8 mouse cellular contexts compared by ENCODE assay signal in the genomic region with DNA sequence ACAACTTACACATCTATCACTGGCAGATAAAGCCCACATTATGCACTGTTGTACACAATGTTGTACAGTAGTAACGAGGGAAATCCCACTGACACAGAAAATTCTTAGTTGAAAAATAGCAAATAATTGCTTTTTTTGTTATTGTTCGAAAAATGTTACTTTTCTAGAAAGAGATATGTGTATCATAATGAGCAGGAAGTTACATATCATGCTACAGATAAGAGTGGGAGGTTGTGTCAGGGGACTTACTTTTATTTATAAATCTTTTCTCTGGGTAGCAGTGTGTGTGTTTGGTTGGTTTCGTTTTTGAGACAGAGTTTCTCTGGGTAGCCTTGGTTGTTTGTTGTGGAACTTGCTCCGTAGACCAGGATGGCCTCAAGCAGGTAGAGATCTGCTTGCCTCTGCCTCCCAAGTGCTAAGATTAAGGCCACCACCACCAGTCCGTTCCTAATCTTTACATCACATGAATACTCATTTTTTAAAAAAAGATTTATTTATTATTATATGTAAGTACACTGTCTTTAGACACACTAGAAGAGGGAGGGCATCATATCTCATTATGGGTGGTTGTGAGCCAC. TPM values are rescaled to one million over a fixed set of nuclear protein-coding genes. Genes with fewer than 3 reads are reported as not detected.
DNase-seq lines count a peak whose midpoint lies in the region; ATAC-seq lines count a peak whose summit lies in the region.

No protein-coding gene starts in this region.

- peak overlapping the region; percentile 79 for H3K4me3 ChIP-seq in erythroblast, embryonic 14.5 days (replicated peaks)
- H3K4me3 ChIP-seq in forebrain, embryonic 11.5 days (ENCODE audit: low read depth, low read length), result peak overlapping the region; percentile 89
- H3K4me3 ChIP-seq in liver, embryonic 13.5 days (replicated peaks), result peak overlapping the region; percentile 83

- no peaks in the 10 kb centered on the region for H3K9me3 ChIP-seq in erythroblast, embryonic 14.5 days (ENCODE audit: control insufficient read depth, low read length)
- no peaks in the 10 kb centered on the region for H3K9me3 ChIP-seq in forebrain, embryonic 11.5 days (ENCODE audit: control insufficient read depth, low read length)
- no peaks in the 10 kb centered on the region for H3K9me3 ChIP-seq in liver, embryonic 13.5 days (replicated peaks)

- 91% methylated on average over 5 of the region's 5 CpGs for WGBS in forebrain, embryonic 11.5 days
- 36% methylated on average over 5 of the region's 5 CpGs for WGBS in liver, embryonic 13.5 days (ENCODE audit: insufficient replicate concordance)

- H3K9ac ChIP-seq in forebrain, embryonic 11.5 days (ENCODE audit: low read length), result peak overlapping the region; percentile 65
- peak overlapping the region; percentile 78 for H3K9ac ChIP-seq in liver, embryonic 13.5 days

- peaks cover 30% of the 10 kb centered on the region for H3K36me3 ChIP-seq in erythroblast, embryonic 14.5 days (ENCODE audit: control insufficient read depth)
- peaks cover 12% of the 10 kb centered on the region; the same call in 1 of the 2 replicates for H3K36me3 ChIP-seq in forebrain, embryonic 11.5 days (ENCODE audit: control insufficient read depth, insufficient read depth, low read length)
- peaks cover 28% of the 10 kb centered on the region for H3K36me3 ChIP-seq in liver, embryonic 13.5 days

- H3K4me2 ChIP-seq in forebrain, embryonic 11.5 days (ENCODE audit: low read depth, low read length, severe bottlenecking), result peak overlapping the region; percentile 73
- peak overlapping the region; percentile 97 for H3K4me2 ChIP-seq in liver, embryonic 13.5 days

- H3K4me1 ChIP-seq in erythroblast, embryonic 14.5 days (ENCODE audit: control insufficient read depth), result peaks cover 46% of the 10 kb centered on the region
- peaks cover 4% of the 10 kb centered on the region for H3K4me1 ChIP-seq in forebrain, embryonic 11.5 days (replicated peaks; ENCODE audit: control insufficient read depth, insufficient read depth, low read length)
- H3K4me1 ChIP-seq in liver, embryonic 13.5 days (replicated peaks), result peaks cover 36% of the 10 kb centered on the region

- no peak overlapping the region; the same call in 1 of the 2 replicates for H3K27ac ChIP-seq in forebrain, embryonic 11.5 days (ENCODE audit: low read depth, low read length)
- peak overlapping the region; percentile 85 for H3K27ac ChIP-seq in liver, embryonic 13.5 days

- no peak for ATAC-seq in erythroblast, adult 5-6 weeks (replicated peaks; ENCODE audit: low FRiP score, poor library complexity, severe bottlenecking)
- no peak for ATAC-seq in forebrain, embryonic 11.5 days (replicated peaks; ENCODE audit: low FRiP score)
- ATAC-seq in liver, embryonic 13.5 days (ENCODE audit: low read depth), result no peak

- H3K27me3 ChIP-seq in erythroblast, embryonic 14.5 days (ENCODE audit: control insufficient read depth), result no peaks in the 10 kb centered on the region
- H3K27me3 ChIP-seq in forebrain, embryonic 11.5 days (ENCODE audit: control insufficient read depth, insufficient read depth, low read length), result no peaks in the 10 kb centered on the region
- H3K27me3 ChIP-seq in liver, embryonic 13.5 days, result no peaks in the 10 kb centered on the region

- DNase-seq in A20 (ENCODE audit: low read depth, low spot score) (peak; percentile 59), adipocyte (ENCODE audit: low spot score) (no peak)
- DNase-seq in forebrain, embryonic 11.5 days (ENCODE audit: low spot score), result no peak
- no peak for DNase-seq in liver, embryonic 13.5 days
- no peak for DNase-seq in embryo, embryonic 10.5 days (ENCODE audit: low spot score)
- no peak for DNase-seq in adrenal gland, adult 2 months

RNA-seq across cellular contexts. Expression of gene Hyou1, which starts 1.0 kb away (rescaled TPM):
- polyA plus RNA-seq in erythroblast, embryonic 14.5 days (2012), result 0.69 and 0.80 TPM in 2 replicates
- total RNA-seq in erythroblast, adult 5-6 weeks (2015; ENCODE audit: low replicate concordance), result 12.1 and 14.0 TPM in 2 replicates
- total RNA-seq in erythroblast, adult 5-6 weeks (2017; ENCODE audit: low replicate concordance), result 16.7 and 18.1 TPM in 2 replicates
- polyA plus RNA-seq in forebrain, embryonic 11.5 days (2014; fragmentation: Nextera tagmentation; extraction: Ambion mirVana), result 32.5 and 35.2 TPM in 2 replicates
- polyA plus RNA-seq in liver, embryonic 13.5 days (2015; fragmentation: Nextera tagmentation; extraction: Ambion mirVana), result 15.8 and 19.0 TPM in 2 replicates
- total RNA-seq in adrenal gland, adult 2 months (2021), result 100 to 1,000 TPM; 177 to 230 TPM
- polyA plus RNA-seq in adrenal gland, adult 2 months (2012; rRNA removed), result 64.3 and 127 TPM in 2 replicates

RNA-seq across cellular contexts. Expression of gene Vps11, which starts 16.8 kb away (rescaled TPM):
- 1.4 and 1.5 TPM in 2 replicates for polyA plus RNA-seq in erythroblast, embryonic 14.5 days (2012)
- 7.7 and 8.2 TPM in 2 replicates for total RNA-seq in erythroblast, adult 5-6 weeks (2015; ENCODE audit: low replicate concordance)
- total RNA-seq in erythroblast, adult 5-6 weeks (2017; ENCODE audit: low replicate concordance), result 7.8 and 12.1 TPM in 2 replicates
- polyA plus RNA-seq in forebrain, embryonic 11.5 days (2014; fragmentation: Nextera tagmentation; extraction: Ambion mirVana), result 32.2 and 35.7 TPM in 2 replicates
- polyA plus RNA-seq in liver, embryonic 13.5 days (2015; fragmentation: Nextera tagmentation; extraction: Ambion mirVana), result 14.8 and 15.3 TPM in 2 replicates
- 10 to 100 TPM; 57.9 to 58.4 TPM for total RNA-seq in adrenal gland, adult 2 months (2021)
- 32.2 and 39.4 TPM in 2 replicates for polyA plus RNA-seq in adrenal gland, adult 2 months (2012; rRNA removed)

RNA-seq across cellular contexts. Expression of gene Slc37a4, which starts 18.4 kb away (rescaled TPM):
- polyA plus RNA-seq in erythroblast, embryonic 14.5 days (2012), result 0.23 and 0.31 TPM in 2 replicates
- total RNA-seq in erythroblast, adult 5-6 weeks (2015; ENCODE audit: low replicate concordance), result 4.0 and 25.9 TPM in 2 replicates
- 2.5 and 4.0 TPM in 2 replicates for total RNA-seq in erythroblast, adult 5-6 weeks (2017; ENCODE audit: low replicate concordance)
- 24.8 and 24.9 TPM in 2 replicates for polyA plus RNA-seq in forebrain, embryonic 11.5 days (2014; fragmentation: Nextera tagmentation; extraction: Ambion mirVana)
- 18.4 and 21.3 TPM in 2 replicates for polyA plus RNA-seq in liver, embryonic 13.5 days (2015; fragmentation: Nextera tagmentation; extraction: Ambion mirVana)
- 10 to 100 TPM; 14.4 to 15.6 TPM for total RNA-seq in adrenal gland, adult 2 months (2021)
- 27.9 and 33.5 TPM in 2 replicates for polyA plus RNA-seq in adrenal gland, adult 2 months (2012; rRNA removed)

RNA-seq across cellular contexts. Expression of gene Rps25, which starts 28.7 kb away (rescaled TPM):
- 16.3 and 35.8 TPM in 2 replicates for polyA plus RNA-seq in erythroblast, embryonic 14.5 days (2012)
- total RNA-seq in erythroblast, adult 5-6 weeks (2015; ENCODE audit: low replicate concordance), result 639 and 656 TPM in 2 replicates
- total RNA-seq in erythroblast, adult 5-6 weeks (2017; ENCODE audit: low replicate concordance), result 277 and 380 TPM in 2 replicates
- 1,614 and 1,699 TPM in 2 replicates for polyA plus RNA-seq in forebrain, embryonic 11.5 days (2014; fragmentation: Nextera tagmentation; extraction: Ambion mirVana)
- polyA plus RNA-seq in liver, embryonic 13.5 days (2015; fragmentation: Nextera tagmentation; extraction: Ambion mirVana), result 1,487 and 1,590 TPM in 2 replicates
- total RNA-seq in adrenal gland, adult 2 months (2021), result 1,000 to 10,000 TPM; 1,025 to 1,177 TPM
- 21.7 and 23.2 TPM in 2 replicates for polyA plus RNA-seq in adrenal gland, adult 2 months (2012; rRNA removed)

RNA-seq across cellular contexts. Expression of gene Trappc4, which starts 29.2 kb away (rescaled TPM):
- polyA plus RNA-seq in erythroblast, embryonic 14.5 days (2012), result 0.37 and 0.65 TPM in 2 replicates
- total RNA-seq in erythroblast, adult 5-6 weeks (2015; ENCODE audit: low replicate concordance), result 27.0 and 53.0 TPM in 2 replicates
- 2.5 and 12.2 TPM in 2 replicates for total RNA-seq in erythroblast, adult 5-6 weeks (2017; ENCODE audit: low replicate concordance)
- polyA plus RNA-seq in forebrain, embryonic 11.5 days (2014; fragmentation: Nextera tagmentation; extraction: Ambion mirVana), result 186 and 188 TPM in 2 replicates
- 68.3 and 69.4 TPM in 2 replicates for polyA plus RNA-seq in liver, embryonic 13.5 days (2015; fragmentation: Nextera tagmentation; extraction: Ambion mirVana)
- 10 to 100 TPM; 81.3 to 92.1 TPM for total RNA-seq in adrenal gland, adult 2 months (2021)
- 44.2 and 51.2 TPM in 2 replicates for polyA plus RNA-seq in adrenal gland, adult 2 months (2012; rRNA removed)

Comparison
In these comparisons a context has a peak if more than half of its experiments do, and no peak if none do; other contexts are left out.
1. RNA of gene Slc37a4, which starts 18.4 kb away (polyA plus RNA-seq): 27.9 to 33.5 TPM in adrenal gland, adult 2 months, 24.8 to 24.9 TPM in forebrain, embryonic 11.5 days and 18.4 to 21.3 TPM in liver, embryonic 13.5 days; 0.23 to 0.31 TPM in erythroblast, embryonic 14.5 days; every median in the first group is over 10 times any median in the second.
2. Peak in every context shown above with its lines, with median percentiles within 50 percentile points of each other: H3K4me3 ChIP-seq.